Comparison of ENCODE assay signal across 9 mouse cellular contexts in genomic region chr6:87334361-87335090, GRCm38 (mm10). TPM values are rescaled to one million over a fixed set of nuclear protein-coding genes. Genes with fewer than 3 reads are reported as not detected.
DNase-seq lines count a peak whose midpoint lies in the region; ATAC-seq and TF ChIP-seq lines count a peak whose summit lies in the region.
"Had no signal": no experiment of that assay in that cellular context is flagged by ENCODE, and none has a peak within 500 bp of the region (broad histone marks: within the 10 kb centered on the region; RNA-seq: fewer than 3 reads in every experiment).

No protein-coding gene starts in this region.

- peak overlapping the region; percentile 85 for H3K4me2 ChIP-seq in forebrain, embryonic 12.5 days
- H3K4me2 ChIP-seq in hindbrain, embryonic 12.5 days (replicated peaks) = peak overlapping the region; percentile 86
- H3K4me2 ChIP-seq in limb, embryonic 12.5 days = peak overlapping the region; percentile 90
- H3K4me2 ChIP-seq in midbrain, postnatal 0 days (ENCODE audit: low read depth, low read length, poor library complexity, severe bottlenecking) = peak overlapping the region; percentile 92

- peak overlapping the region; percentile 82 for H3K9ac ChIP-seq in forebrain, embryonic 12.5 days
- peak overlapping the region; percentile 79 for H3K9ac ChIP-seq in hindbrain, embryonic 12.5 days
- peak overlapping the region; percentile 94 for H3K9ac ChIP-seq in limb, embryonic 12.5 days (replicated peaks)
- H3K9ac ChIP-seq in midbrain, postnatal 0 days (replicated peaks; ENCODE audit: low read length, poor library complexity, severe bottlenecking) = peak overlapping the region; percentile 74

- H3K27me3 ChIP-seq in forebrain, embryonic 12.5 days = 0 out of 2 replicates have a peak, but pooled peaks cover 3% of the 10 kb centered on the region
- H3K27me3 ChIP-seq in hindbrain, embryonic 12.5 days = peaks cover 6% of the 10 kb centered on the region; the same call in 1 of the 2 replicates
- H3K27me3 ChIP-seq in limb, embryonic 12.5 days = 0 out of 2 replicates have a peak, but pooled peaks cover 4% of the 10 kb centered on the region
- no peaks in the 10 kb centered on the region for H3K27me3 ChIP-seq in midbrain, postnatal 0 days (ENCODE audit: insufficient read depth, low read length)

- H3K4me1 ChIP-seq in forebrain, embryonic 12.5 days = peaks cover 27% of the 10 kb centered on the region
- H3K4me1 ChIP-seq in hindbrain, embryonic 12.5 days = peaks cover 20% of the 10 kb centered on the region
- peaks cover 36% of the 10 kb centered on the region for H3K4me1 ChIP-seq in limb, embryonic 12.5 days (replicated peaks)
- 0 out of 2 replicates have a peak, but pooled peaks cover 3% of the 10 kb centered on the region for H3K4me1 ChIP-seq in midbrain, postnatal 0 days (ENCODE audit: insufficient read depth, low read length)

- peak overlapping the region; percentile 75 for H3K4me3 ChIP-seq in forebrain, embryonic 12.5 days (replicated peaks)
- H3K4me3 ChIP-seq in hindbrain, embryonic 12.5 days = peak overlapping the region; percentile 78
- peak overlapping the region; percentile 85 for H3K4me3 ChIP-seq in limb, embryonic 12.5 days (replicated peaks)
- peak overlapping the region; percentile 70 for H3K4me3 ChIP-seq in midbrain, postnatal 0 days (ENCODE audit: low read depth, low read length)

- no peaks in the 10 kb centered on the region for H3K9me3 ChIP-seq in forebrain, embryonic 12.5 days
- no peaks in the 10 kb centered on the region for H3K9me3 ChIP-seq in hindbrain, embryonic 12.5 days (replicated peaks)
- H3K9me3 ChIP-seq in limb, embryonic 12.5 days = no peaks in the 10 kb centered on the region
- no peaks in the 10 kb centered on the region for H3K9me3 ChIP-seq in midbrain, postnatal 0 days (ENCODE audit: low read length)

- ATAC-seq in forebrain, embryonic 12.5 days (ENCODE audit: low FRiP score) = no peak
- no peak for ATAC-seq in hindbrain, embryonic 12.5 days (ENCODE audit: low FRiP score)
- no peak for ATAC-seq in limb, embryonic 12.5 days (ENCODE audit: insufficient number of reproducible peaks, insufficient read depth, low FRiP score, low TSS enrichment, low read depth)
- ATAC-seq in midbrain, postnatal 0 days (ENCODE audit: low FRiP score) = no peak

- peak; percentile 41 for TF ChIP-seq CTCF in midbrain, postnatal 0 days (IDR thresholded peaks at IDR 0.05)

- H3K27ac ChIP-seq in forebrain, embryonic 12.5 days = no peak overlapping the region
- peak overlapping the region; percentile 30; the same call in 1 of the 2 replicates for H3K27ac ChIP-seq in hindbrain, embryonic 12.5 days
- peak overlapping the region; percentile 97 for H3K27ac ChIP-seq in limb, embryonic 12.5 days
- H3K27ac ChIP-seq in midbrain, postnatal 0 days (ENCODE audit: low read depth, low read length) = peak overlapping the region; percentile 71; the same call in 1 of the 2 replicates

- DNase-seq in layer of hippocampus, adult 11-12 months (ENCODE audit: low spot score) = peak; percentile 37
- no peak for DNase-seq in layer of hippocampus, postnatal 25 days (ENCODE audit: extremely low spot score in 1 of 2, low spot score in 1 of 2)
- peak; percentile 87 for DNase-seq in midbrain, postnatal 0 days (ENCODE audit: low spot score)
- DNase-seq in c-Kit-positive CD71-positive TER-119-positive erythroid progenitor cells, embryonic 14.5 days (ENCODE audit: low spot score) = no peak
- DNase-seq in thymus, postnatal 4 days = no peak

- H3K36me3 ChIP-seq in forebrain, embryonic 12.5 days (replicated peaks) = no peaks in the 10 kb centered on the region
- no peaks in the 10 kb centered on the region for H3K36me3 ChIP-seq in hindbrain, embryonic 12.5 days
- H3K36me3 ChIP-seq in limb, embryonic 12.5 days = peaks cover 3% of the 10 kb centered on the region; the same call in 1 of the 2 replicates
- H3K36me3 ChIP-seq in midbrain, postnatal 0 days (ENCODE audit: insufficient read depth, low read length) = no peaks in the 10 kb centered on the region

- 6% methylated on average over 11 of the region's 11 CpGs for WGBS in forebrain, embryonic 12.5 days
- 13% methylated on average over 11 of the region's 11 CpGs for WGBS in hindbrain, embryonic 12.5 days
- WGBS in limb, embryonic 12.5 days = 4% methylated on average over 11 of the region's 11 CpGs
- WGBS in midbrain, postnatal 0 days = 7% methylated on average over 11 of the region's 11 CpGs

RNA-seq across cellular contexts. Expression of gene Antxr1, which starts 1.1 kb away (rescaled TPM):
- total RNA-seq in layer of hippocampus, postnatal 25 days (2021) = 10 to 100 TPM; 10.1 to 11.8 TPM
- 4.2 and 4.3 TPM in 2 replicates for polyA plus RNA-seq in forebrain, embryonic 12.5 days (2016; fragmentation: Nextera tagmentation; extraction: Ambion mirVana)
- 5.0 and 5.1 TPM in 2 replicates for polyA plus RNA-seq in hindbrain, embryonic 12.5 days (2016; fragmentation: Nextera tagmentation; extraction: Ambion mirVana)
- 15.4 and 16.2 TPM in 2 replicates for polyA plus RNA-seq in limb, embryonic 12.5 days (2016; fragmentation: Nextera tagmentation; extraction: Ambion mirVana)
- 13.1 and 17.0 TPM in 2 replicates for total RNA-seq in midbrain, postnatal 0 days (2014; rRNA removed)
- 2.2 and 2.9 TPM in 2 replicates for polyA plus RNA-seq in midbrain, postnatal 0 days (2015; fragmentation: Nextera tagmentation; extraction: Ambion mirVana)

RNA-seq across cellular contexts. Expression of gene Gkn1, which starts 16.2 kb away (rescaled TPM):
- total RNA-seq in layer of hippocampus, postnatal 25 days (2021) = not detected
- not detected in 2 replicates for polyA plus RNA-seq in forebrain, embryonic 12.5 days (2016; fragmentation: Nextera tagmentation; extraction: Ambion mirVana)
- not detected in 2 replicates for polyA plus RNA-seq in hindbrain, embryonic 12.5 days (2016; fragmentation: Nextera tagmentation; extraction: Ambion mirVana)
- not detected in 2 replicates for polyA plus RNA-seq in limb, embryonic 12.5 days (2016; fragmentation: Nextera tagmentation; extraction: Ambion mirVana)
- not detected in 2 replicates for total RNA-seq in midbrain, postnatal 0 days (2014; rRNA removed)
- not detected in 2 replicates for polyA plus RNA-seq in midbrain, postnatal 0 days (2015; fragmentation: Nextera tagmentation; extraction: Ambion mirVana)
- total RNA-seq: liver, adult 2 months had no signal
- polyA plus RNA-seq: liver, adult 2 months had no signal

RNA-seq across cellular contexts. Expression of gene Gkn2, which starts 38.6 kb away (rescaled TPM):
- not detected for total RNA-seq in layer of hippocampus, postnatal 25 days (2021)
- not detected in 2 replicates for polyA plus RNA-seq in forebrain, embryonic 12.5 days (2016; fragmentation: Nextera tagmentation; extraction: Ambion mirVana)
- not detected in 2 replicates for polyA plus RNA-seq in hindbrain, embryonic 12.5 days (2016; fragmentation: Nextera tagmentation; extraction: Ambion mirVana)
- polyA plus RNA-seq in limb, embryonic 12.5 days (2016; fragmentation: Nextera tagmentation; extraction: Ambion mirVana) = not detected in 2 replicates
- not detected in 2 replicates for total RNA-seq in midbrain, postnatal 0 days (2014; rRNA removed)
- not detected in 2 replicates for polyA plus RNA-seq in midbrain, postnatal 0 days (2015; fragmentation: Nextera tagmentation; extraction: Ambion mirVana)
- total RNA-seq: liver, adult 2 months had no signal
- polyA plus RNA-seq: liver, adult 2 months had no signal

RNA-seq across cellular contexts. Expression of gene Gkn3, which starts 54.2 kb away (rescaled TPM):
- total RNA-seq in layer of hippocampus, postnatal 25 days (2021) = 1 to 10 TPM; 2.5 to 3.6 TPM
- 0.31 TPM in 1 of 2 replicates, not detected in the other for polyA plus RNA-seq in forebrain, embryonic 12.5 days (2016; fragmentation: Nextera tagmentation; extraction: Ambion mirVana)
- polyA plus RNA-seq in hindbrain, embryonic 12.5 days (2016; fragmentation: Nextera tagmentation; extraction: Ambion mirVana) = 0.26 TPM in 1 of 2 replicates, not detected in the other
- polyA plus RNA-seq in limb, embryonic 12.5 days (2016; fragmentation: Nextera tagmentation; extraction: Ambion mirVana) = not detected in 2 replicates
- total RNA-seq in midbrain, postnatal 0 days (2014; rRNA removed) = 2.6 TPM in 1 of 2 replicates, not detected in the other
- 0.99 and 1.2 TPM in 2 replicates for polyA plus RNA-seq in midbrain, postnatal 0 days (2015; fragmentation: Nextera tagmentation; extraction: Ambion mirVana)
- total RNA-seq: liver, adult 2 months had no signal
- polyA plus RNA-seq: liver, adult 2 months had no signal

Comparison
In these comparisons a context has a peak if more than half of its experiments do, and no peak if none do; other contexts are left out.
1. DNase-seq: peak in layer of hippocampus, adult 11-12 months (single experiment) and midbrain, postnatal 0 days (single experiment); none in layer of hippocampus, postnatal 25 days (0 of 2), c-Kit-positive CD71-positive TER-119-positive erythroid progenitor cells, embryonic 14.5 days (single experiment) and thymus, postnatal 4 days (single experiment).
2. Peak in every context shown above with its lines, with median percentiles within 50 percentile points of each other: H3K4me2 ChIP-seq, H3K4me3 ChIP-seq and H3K9ac ChIP-seq.